Mouse (Mus musculus) right cerebral cortex, postnatal 4 days (tissue): ENCODE measurements at regions not wholly inside any gene's neighbourhood (a gene's known extent, or its start where the extent isn't known, plus 50 kb on each side); places are given as distances from the start of the nearest gene placed in this dataset.
A peak's percentile ranks its signal among the peaks of the same experiment; 100 is the strongest.

ENCODE experiments used
- DNase-seq: peaks from one replicate; pipeline ENCODE4 v3.0.0-alpha.2; 2022

GRCm38 (mm10) chr1:122273579-122273978, 705.8 kb upstream of the Ddx18 start:
- DNase-seq: no peak

DNA sequence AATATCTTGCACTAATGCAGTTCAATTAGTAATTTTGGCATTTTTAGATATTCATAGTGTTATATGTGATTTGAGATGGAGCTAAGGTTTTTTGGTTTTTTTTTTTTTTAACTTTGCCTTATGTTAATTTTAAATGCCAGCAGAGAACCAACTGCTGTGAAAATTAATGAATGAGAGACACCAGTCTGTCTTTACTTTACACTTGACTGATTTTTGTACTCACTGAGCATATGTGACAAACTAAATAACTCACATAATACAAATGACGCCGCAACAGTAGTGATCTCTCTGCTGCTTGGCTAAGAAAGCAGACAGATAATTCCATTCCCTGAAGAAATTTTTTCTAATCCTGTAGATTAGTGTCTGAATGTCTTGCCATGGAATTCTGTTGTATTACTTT, 675.2 kb upstream of the Ddx18 start:
- no peak for DNase-seq

DNA sequence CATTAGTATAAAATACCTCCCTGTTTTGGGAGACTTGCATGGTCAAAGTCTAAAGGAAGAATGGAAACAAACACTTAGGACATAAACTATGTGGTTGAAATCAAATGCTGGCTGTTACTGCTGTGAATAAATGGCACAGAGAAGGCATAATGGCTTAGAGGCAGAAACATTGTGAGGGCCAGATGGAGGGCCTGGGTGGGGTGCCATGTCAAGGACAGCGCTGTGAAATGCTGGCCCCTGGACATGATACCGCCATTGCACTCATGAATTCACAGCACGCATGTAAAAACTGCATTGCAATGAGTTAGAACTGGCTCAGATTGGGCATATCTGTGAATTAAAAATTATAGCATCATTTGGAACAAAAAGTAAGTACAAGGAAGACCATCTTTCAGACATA, 673.7 kb upstream of the Ddx18 start:
- DNase-seq: no peak

DNA sequence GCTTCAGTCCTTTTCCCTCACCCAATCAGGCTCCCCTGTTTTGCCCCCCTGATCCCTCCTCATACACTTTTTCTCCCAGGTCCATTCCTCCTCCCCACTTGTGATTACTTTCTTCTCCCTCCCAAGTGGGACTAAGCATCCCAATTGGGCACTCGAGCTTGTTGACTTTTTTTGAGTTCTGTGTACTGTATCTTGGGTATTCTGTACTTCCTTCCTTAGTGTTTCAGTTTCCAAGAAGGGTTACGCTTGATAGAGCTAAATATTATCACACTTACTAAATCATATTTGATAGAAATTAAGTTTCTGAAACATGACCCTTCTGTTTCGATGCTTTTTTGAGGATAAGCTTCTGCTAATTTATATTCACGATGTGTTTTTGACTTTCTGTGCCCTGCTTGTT, 662.7 kb upstream of the Ddx18 start:
- no peak for DNase-seq

- peak; percentile 19 for DNase-seq
Observed at GRCm38 (mm10) chr1:122212484-122212883, 644.7 kb upstream of the Ddx18 start.

DNA sequence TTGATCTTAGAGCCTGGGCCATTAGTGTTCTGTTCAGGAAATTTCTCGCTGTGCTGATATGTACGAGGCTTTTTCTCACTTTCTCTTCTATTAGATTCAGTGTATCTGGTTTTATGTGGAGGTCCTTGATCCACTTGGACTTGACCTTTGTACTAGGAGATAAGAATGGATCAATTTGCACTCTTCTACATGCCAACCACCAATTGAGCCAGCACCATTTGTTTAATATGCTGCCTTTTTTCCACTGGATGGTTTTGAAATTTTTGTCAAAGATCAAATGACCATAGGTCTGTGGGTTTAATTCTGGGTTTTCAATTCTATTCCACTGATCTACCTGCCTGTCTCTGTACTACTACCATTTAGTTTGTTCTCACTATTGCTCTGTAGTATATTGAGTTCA, 640.8 kb upstream of the Ddx18 start:
- DNase-seq: no peak

- DNase-seq: no peak
Observed at GRCm38 (mm10) chr1:122169547-122169946, 601.8 kb upstream of the Ddx18 start.

GRCm38 (mm10) chr1:122161798-122162197, 594.0 kb upstream of the Ddx18 start:
- no peak for DNase-seq

DNA sequence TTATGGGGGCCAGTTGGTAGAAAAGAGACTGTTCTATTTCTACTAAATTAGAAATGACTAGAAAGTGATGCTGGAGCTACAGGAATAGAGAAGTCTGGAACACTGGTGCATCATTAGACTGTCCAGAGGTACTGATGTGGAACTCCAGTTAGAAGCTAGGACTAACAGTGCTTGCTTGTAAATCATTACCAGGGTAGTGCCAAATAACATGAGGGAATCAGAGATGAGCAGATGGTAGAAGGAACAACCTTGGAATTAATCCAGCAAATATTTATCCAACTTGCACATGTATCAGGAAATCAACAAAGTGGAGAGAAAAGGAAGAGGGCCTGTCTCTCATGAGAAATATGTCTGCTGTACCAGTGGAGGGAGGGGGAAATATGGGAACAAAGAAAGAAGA, 573.6 kb upstream of the Ddx18 start:
- DNase-seq: no peak

GRCm38 (mm10) chr1:122123954-122124353, 556.2 kb upstream of the Ddx18 start:
- DNase-seq: no peak

DNA sequence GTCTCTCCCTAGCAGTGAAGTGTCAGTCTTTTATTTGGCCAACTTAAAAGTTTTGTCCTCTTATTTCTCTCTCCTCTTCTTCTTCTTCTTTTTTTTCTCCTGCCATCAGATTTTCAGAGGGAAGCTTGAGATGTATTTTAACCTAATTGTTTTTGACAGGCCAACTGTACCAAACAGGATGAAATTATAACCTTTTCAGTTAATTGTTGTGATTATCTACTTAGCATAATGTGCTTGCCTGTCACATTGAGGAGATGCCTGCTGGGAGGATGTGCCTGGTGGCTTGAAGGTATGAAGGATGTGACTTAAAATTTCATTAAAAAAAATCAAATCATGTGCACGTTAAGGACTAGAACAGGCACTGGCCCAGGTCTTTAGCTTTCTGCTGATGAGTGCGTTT, 527.9 kb upstream of the Ddx18 start:
- no peak for DNase-seq

GRCm38 (mm10) chr1:122082481-122082880, 514.7 kb upstream of the Ddx18 start:
- no peak for DNase-seq

- DNase-seq: no peak
Observed at GRCm38 (mm10) chr1:122076085-122076484, 508.3 kb upstream of the Ddx18 start.

DNA sequence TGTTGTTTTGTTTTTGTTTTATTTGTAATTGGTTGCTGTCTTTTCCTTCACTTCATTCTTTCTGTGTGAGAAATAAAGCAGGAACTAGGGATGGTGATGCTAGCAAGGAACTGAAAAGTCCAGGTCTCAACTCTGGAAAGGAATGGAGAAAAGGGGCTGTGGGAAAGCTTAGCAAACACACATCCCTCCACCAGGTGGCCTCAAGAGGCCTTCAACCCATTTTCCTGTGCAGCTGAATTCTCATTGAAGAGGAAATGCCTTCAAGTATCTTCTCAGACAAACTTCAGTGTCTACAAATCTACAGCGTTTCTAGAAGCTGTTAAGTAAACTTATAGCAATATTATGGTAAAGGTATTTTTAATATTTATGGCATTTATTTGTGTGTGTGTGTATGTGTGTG, 487.4 kb upstream of the Ddx18 start:
- no peak for DNase-seq

DNA sequence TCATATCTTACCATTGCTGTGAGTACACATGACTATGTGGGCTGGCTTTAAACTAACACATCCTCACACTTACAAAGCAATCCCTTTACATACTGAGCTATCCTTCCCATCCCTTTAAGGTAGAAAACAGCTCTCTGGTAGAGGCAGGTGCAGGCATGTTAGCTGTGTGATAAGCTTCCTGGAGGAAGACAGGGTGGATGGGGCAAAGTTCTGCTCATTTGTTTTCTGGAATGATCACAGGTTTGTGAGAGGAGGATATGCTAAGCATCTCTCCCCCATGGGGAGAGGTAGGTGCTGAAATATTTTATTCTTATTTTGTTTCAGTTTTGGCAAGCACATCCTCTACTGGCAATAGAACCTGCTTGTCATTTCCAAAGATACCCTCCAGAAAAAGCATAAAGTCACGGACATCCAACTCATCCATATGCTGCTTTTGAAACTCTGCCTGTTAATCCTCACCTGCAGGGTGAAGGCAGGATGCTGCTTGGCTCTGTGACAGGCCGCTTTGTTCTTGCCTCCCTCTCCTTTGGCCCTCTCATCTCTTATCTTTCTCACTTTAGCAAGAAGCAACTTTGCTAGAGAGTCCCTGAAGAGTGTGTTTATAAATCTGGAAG, 480.4 kb upstream of the Ddx18 start:
- no peak for DNase-seq

DNA sequence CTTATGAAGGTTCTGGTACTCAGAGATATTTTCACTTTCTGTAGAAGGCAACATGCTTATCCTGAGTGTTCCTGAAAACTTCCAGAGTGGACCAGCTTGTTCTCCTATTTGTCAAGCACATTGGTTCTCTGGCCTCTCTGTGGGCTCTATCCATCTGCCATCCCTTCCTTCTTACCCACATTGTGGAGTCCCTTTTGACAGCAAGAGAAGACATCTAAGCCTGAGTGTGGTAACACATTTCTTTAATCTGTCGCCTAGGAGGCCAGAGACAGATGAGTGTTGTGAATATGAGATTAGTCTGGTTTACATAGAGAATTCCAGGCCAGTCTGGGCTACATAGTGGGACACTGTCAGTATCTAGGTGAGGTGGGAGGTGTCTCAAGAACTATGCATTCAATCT, 476.1 kb upstream of the Ddx18 start:
- no peak for DNase-seq

DNA sequence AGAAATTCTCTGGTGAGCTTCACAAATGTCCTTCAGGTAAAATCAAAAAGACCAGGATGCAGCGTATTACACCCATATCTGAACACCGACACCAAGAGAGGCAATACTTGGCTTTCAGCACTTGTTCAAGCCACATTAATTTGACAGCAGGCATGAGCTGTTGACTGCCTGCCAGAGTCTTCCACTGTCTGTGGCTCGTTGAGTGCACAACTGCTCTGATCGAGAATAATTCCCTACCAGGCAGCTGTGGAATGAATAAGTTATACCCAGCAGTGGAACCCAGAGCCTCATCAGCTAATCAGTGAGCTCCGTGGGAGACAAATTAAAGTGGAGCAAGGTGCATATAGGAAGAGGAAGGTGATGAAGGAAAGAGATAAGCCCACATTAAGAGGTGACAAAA, 475.3 kb upstream of the Ddx18 start:
- peak; percentile 11 for DNase-seq

DNA sequence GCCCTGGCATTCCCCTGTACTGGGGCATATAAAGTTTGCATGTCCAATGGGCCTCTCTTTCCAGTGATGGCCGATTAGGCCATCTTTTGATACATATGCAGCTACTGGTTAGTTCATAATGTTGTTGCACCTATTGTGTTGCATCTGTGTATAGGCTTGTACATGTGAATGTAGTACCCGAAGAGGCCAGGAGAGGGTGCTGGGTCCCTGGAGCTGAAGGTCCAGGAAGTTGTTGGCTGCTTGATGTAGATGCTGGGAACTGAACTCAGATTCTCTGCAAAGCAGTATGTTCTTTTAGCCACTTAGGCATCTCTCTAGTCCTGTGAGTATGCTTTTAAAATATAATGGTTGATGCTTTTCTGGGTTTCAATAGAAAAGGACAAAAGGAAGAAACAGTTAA, 440.0 kb upstream of the Ddx18 start:
- no peak for DNase-seq

DNA sequence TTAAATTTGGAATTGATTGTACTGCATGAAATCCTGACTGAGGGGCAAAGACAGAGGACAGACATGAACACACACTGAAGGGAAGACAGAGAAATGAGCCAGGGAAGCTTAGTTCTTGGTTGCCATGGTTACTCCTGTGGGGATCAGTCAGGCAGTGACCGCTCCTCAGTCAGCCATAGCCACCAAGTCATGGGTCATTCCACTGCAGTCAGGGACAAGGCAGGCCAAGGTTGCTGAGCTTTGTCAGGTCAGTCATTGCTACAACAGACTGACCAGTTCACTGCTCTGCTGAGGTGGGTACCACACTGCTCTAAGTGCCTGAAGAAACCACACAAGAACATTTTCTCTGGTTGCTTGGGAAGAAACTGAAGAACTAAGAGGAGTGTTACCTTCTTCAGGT, 428.7 kb upstream of the Ddx18 start:
- no peak for DNase-seq

- DNase-seq: no peak
Observed at GRCm38 (mm10) chr1:121990653-121991052, 422.9 kb upstream of the Ddx18 start.

GRCm38 (mm10) chr1:121958942-121959341, 391.2 kb upstream of the Ddx18 start:
- no peak for DNase-seq

- no peak for DNase-seq
Observed at GRCm38 (mm10) chr1:121935911-121936310, 368.1 kb upstream of the Ddx18 start.
